Mouse (Mus musculus) A20 (cell line): ENCODE data around the gene Prkcb.

Experiments
- DNase-seq: peaks from one replicate; pipeline ENCODE4 v3.0.0-alpha.2; 2011; ENCODE audit warnings: low read depth, low spot score

The Prkcb gene

DNA sequence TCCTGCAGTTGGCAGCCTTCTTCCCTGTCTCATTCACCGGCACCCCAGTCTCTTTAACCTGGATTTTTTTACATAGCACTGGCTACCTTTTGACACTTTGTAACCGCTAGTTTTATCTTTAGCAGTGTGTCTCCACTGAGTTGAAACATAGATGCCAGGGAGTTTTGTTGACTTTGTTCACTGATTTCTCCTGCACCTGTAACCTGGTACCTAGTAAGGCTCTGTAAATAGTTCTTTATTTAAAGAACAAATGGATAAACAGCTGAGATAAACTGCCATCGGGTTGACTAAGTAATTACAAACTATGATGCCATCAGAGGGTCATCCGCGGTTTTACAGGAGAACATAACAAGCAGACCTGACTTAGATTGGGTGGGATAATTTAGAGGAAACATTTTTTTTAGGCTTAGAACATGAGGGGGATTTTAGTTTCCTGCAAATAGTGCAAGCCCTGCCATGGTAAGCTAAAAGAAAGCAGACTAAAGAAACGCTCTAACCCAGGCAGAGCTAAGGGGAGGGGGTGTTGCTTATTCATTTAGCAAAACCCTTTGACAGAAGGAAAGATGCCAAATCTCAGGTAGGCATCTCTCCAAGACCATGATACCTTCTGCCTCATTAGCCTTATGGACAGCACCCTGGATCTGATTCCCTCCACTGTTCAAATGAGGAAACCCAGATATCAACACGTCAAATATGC lies 291.1 kb downstream of the Prkcb start:
- no peak for DNase-seq

DNA sequence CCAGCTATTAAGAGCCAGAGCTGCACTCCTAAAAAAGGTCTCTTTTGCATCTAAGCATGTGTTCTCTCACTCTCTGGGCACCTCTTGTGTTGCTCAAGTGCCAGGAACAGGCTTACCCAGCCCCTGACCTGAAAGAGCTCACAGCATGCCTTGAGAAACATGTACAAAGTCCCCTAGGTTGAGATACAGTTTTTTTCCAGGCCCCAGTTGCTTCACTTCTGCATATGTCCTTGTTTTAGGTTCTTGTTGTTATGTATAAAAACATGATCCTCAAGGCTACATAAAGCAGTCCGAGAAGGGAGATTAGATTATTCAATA lies 291.6 kb downstream of the Prkcb start:
- DNase-seq = no peak

DNA sequence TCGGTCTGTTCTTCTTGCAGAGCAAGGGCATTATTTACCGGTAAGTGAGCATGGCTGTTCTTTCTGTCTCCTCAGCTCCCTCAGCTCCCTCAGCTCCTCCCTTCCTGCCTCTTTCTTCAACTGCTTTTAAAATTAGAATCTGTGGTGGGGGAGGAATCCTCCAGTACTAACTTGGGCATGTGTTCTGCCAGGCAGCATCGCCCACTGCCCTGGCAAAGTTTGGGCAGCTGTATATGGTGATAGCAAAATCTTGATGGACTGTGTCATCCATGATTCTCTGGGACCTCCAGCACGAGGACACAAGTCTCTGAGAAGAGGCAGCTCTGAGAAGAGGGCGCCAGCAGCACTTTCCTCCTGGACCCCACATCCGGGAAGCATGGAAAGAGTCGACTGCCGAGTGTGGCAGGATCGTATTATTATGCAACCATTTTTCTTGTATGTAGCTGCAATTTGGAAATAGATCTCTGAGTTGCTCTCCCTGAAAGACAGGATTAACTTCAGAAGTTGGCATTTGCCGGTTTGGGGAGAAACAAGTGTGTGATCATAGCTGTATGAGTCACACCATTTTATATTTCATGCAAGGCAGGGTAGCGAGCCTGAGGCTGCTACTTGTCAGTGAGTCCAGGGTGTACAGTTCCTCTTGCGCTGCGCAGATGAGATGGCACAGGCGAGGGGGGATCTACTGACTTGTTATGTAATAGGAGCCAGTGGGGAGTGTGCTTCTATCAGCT lies 296.0 kb downstream of the Prkcb start:
- DNase-seq = no peak

DNA sequence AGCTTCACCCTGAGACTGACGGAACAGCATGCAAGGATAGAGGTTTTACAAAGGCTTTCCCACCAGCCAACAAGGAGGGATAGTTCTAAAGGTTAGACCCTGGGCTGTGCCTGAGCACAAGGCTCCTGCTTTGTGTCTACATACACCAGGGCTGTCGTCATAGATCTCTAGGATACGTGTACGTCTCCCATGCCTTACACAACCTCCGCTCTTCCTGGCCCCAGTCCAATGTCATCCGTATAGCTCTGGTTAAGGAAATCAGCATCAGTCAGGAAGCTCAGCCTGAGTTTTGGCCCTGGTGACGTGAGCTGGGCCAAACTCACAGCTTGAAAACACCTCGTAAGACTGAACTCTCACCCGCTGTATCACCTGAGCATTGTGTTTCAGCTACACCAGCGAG lies 307.3 kb downstream of the Prkcb start:
- no peak for DNase-seq

DNA sequence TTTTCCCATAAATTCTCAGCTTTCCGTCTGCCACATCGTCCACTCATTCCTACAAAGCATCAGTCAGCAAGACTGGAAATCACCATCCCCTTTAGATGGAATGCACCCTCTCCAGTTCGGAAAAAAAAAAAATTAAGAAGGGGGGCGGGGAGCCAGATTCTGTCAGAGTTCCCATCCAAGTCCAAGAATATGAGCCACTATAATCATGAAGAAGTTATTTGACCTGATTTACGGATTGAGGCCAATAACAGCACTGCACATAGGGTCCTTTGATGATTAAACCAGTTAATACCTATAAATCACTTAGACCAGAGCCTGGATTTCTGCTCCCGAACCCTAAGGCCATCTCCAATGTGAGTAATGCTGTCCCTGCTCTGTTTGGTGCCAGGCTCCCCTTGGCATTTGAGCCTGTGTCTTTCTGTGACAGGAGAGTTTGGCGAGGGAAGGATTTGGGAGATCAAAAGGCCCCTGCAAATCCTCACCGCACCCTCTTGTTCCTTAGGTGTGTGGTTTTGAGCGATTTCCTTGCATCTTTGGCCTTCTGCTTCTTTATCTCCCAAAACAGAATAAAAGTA lies 308.1 kb downstream of the Prkcb start:
- DNase-seq = no peak

DNA sequence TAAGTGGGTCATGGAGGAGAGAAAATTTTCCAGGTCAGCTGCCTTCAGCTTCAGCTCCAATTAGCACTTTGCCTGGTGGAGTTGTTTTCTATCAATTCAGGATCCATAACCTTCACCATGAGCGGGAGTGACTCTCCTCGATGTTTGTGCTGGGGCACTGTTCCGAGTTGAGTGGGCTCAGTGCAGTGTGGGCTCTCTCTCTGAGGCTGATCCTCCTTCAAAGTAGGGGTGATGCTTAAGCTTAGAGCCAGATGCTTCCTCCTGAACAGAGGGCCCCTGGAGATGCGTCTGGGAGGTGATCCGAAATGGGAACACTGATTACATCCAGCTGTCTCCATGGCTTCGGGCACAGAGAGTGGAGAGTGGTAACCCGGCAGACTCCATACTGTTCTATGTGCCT lies 308.8 kb downstream of the Prkcb start:
- no peak for DNase-seq

DNA sequence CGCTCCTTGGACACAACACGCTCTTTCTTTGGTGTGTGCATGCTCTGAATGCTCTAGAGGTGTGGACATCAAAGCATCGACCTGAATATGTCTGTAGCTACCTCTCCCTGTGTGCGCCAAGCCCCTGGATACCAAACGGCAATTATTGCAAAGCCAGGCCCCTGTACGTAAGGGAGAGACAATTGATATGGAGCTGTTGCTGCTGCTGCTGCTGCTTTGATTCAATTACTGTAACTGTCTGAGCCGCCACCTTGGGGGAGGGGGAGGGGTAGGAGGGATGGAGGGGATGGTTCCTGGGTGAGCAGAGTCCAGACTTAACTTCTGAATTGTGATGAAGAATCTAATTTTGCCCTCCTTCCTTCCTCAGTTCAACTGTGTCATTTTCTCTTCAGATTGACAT lies 312.3 kb downstream of the Prkcb start:
- DNase-seq = no peak

GRCm38 (mm10) chr7:122605066-122605465 lies 316.5 kb downstream of the Prkcb start:
- peak; percentile 25 for DNase-seq

- DNase-seq = no peak
Observed at GRCm38 (mm10) chr7:122609420-122609819, 320.9 kb downstream of the Prkcb start.

GRCm38 (mm10) chr7:122610161-122610560 lies 321.6 kb downstream of the Prkcb start:
- no peak for DNase-seq

DNA sequence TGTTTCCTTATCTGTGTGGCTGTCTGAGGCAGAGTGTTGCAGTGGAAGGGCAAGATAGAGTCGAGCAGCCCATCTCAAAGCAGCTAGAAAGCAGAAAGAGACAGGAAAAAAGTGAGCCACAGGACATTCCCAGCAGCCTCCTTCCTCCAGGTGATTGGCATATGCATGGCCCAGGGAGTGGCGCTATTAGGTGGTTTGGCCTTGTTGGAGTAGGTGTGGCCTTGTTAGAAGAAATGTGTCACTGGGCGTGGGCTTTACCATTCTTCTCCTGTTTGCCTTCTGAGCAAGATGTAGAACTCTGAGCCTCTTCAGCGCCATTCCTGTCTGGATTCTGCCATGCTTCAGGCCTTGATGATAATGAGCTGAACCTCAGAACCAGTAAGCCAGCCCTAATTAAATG lies 325.3 kb downstream of the Prkcb start:
- no peak for DNase-seq

DNA sequence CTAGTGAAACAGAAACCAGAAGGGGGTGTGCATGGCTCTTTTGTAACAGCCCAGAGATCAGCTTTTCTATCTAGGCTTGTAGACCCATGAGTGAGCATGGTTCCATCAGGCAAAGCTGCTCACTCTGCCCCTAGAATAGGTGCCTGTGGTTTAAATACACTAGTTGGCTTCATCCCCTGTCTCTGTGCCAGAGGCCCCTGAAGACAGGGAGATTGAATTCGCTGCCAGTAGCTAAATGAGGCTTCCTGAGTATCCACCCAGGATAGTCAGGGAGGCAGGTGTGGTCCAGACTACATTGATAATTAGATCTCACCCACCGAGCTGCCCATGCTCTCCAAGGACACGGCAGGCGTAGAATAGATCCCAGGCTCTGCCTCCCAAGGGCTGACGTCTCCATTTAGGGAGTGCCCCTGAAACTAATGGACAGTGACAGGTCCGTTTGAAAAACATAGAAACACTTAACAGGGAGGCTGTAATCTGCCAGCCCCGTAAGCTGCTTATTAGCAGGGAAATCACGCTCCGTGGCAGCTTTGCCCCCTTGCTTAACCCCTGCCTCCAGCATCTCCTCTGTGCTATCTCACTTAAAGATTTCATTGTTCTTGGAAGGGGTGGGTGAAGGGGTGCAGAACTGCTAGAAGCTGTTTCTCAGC lies 333.7 kb downstream of the Prkcb start:
- DNase-seq = no peak

DNA sequence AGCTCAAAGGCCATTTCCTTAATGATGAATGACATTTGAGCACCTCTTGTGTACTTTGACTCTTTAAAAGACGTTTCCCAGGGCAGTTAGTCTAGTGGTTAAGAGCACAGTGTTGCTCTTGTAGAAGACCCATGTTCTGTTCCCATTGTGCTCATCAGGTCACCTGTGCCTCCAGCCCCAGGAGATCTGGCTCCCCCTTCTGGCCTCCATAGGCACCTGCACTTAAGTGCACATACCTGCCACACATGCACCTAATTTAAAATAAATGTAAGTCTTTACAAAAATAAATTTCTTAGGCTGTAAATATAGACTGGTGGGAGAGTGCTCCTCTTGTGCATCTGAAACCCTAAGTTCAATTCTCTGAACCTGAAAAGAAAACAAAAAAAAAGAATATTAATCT lies 335.2 kb downstream of the Prkcb start:
- DNase-seq = no peak

- no peak for DNase-seq
Observed at GRCm38 (mm10) chr7:122628050-122628449, 339.5 kb downstream of the Prkcb start.

DNA sequence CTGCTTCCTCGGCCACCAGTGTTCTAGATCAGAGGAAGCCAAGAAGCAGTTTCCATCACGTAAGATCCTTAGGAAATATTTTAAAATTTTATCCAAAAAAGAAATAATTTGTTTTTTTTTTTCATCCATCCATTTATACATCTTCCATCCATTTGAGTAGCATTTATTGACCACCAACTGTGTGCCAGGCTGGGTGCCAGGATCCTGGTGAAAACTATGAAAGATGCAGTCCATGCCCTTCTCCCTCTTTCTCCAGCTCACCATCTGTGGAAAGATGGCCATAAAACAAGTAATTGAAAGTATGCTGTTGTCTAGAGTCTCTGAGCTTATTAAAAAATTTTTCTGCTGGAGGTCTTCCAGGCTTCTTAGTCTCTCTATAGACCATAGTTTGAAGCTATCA lies 341.8 kb downstream of the Prkcb start:
- no peak for DNase-seq

DNA sequence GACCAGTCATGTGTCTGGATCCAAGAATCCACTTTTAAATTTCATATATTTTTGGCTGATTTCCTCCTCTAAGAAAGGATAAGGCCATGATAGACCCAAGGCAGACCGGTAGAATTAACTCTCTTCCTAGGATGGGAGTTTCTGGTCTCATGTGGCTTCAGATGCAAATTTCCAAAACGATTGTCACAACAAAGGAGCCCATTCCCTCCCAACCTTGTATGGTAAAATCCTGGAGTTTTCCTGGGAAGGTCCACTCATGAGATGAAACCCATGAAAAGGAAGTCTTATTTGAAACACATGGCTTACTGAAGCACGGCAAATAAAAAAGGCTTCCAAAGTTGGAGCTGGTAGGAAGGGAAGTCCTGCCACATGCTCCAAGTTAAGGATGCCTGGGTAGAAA lies 342.6 kb downstream of the Prkcb start:
- DNase-seq = no peak

DNA sequence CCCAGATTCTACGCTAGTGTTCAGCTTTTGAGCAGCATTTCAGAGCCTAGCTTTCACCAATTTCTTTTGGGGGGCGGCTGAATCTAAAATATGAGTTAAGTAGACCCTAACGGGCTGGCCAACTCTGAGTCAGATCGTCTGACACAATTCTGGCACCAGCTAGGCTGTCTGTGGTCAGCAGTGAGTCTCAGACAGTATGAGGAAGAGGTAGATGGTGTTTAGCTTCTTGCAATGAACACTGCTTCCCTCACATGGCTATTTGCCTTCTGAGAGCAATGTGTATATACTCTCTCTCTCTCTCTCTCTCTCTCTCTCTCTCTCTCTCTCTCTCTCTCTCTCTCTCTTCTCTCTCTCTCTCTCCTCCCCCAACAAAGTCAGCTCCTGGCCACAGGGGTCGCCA lies 344.4 kb downstream of the Prkcb start:
- DNase-seq = no peak

- no peak for DNase-seq
Observed at GRCm38 (mm10) chr7:122633463-122633862, 344.9 kb downstream of the Prkcb start.

- DNase-seq = no peak
Observed at GRCm38 (mm10) chr7:122643676-122644075, 355.1 kb downstream of the Prkcb start.

DNA sequence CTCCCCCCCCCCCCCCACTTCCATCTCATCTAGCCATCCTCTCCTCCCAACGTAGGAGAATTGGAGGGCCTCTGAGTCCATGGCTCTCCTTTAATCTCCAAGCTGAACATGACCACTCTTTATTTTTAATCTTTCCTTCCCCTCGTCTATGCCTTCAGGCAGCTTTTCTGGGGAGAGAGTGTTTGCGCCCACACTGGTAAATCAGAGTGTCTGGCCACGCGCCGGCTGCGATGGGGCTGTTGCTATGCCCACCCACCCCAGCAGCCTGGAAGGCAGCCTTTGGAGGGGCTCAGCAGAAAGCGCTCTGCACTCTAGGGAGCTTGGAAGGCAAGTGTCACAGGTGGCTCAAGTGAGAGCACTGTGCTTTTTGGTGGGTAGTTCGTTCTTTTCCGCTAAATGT lies 360.8 kb downstream of the Prkcb start:
- no peak for DNase-seq

GRCm38 (mm10) chr7:122652523-122652922 lies 364.0 kb downstream of the Prkcb start:
- no peak for DNase-seq

GRCm38 (mm10) chr7:122656671-122657070 lies 368.1 kb downstream of the Prkcb start:
- no peak for DNase-seq
